Mouse (Mus musculus) erythroblast, embryonic 14.5 days (primary cell): ENCODE results near the gene Slc46a3. TPM values are rescaled to one million over a fixed set of nuclear protein-coding genes. Genes with fewer than 3 reads are reported as not detected.

Experiments used
- H3K27me3 ChIP-seq: 2 replicates; pipeline ENCODE4 v1.6.1; 2012; ENCODE audit warnings: inconsistent platforms; ENCODE audit not compliant: control insufficient read depth
- H3K36me3 ChIP-seq: 2 replicates; pipeline ENCODE4 v1.6.1; 2012; ENCODE audit warnings: mild to moderate bottlenecking, inconsistent platforms; ENCODE audit not compliant: control insufficient read depth
- H3K4me1 ChIP-seq: 2 replicates; pipeline ENCODE4 v1.6.1; 2012; ENCODE audit warnings: inconsistent platforms; ENCODE audit not compliant: control insufficient read depth
- H3K4me3 ChIP-seq: replicated peaks from 2 replicates; pipeline ENCODE3; 2012; ENCODE audit warnings: moderate library complexity, mild to moderate bottlenecking, inconsistent platforms
- H3K9me3 ChIP-seq: 2 replicates; pipeline ENCODE4 v1.6.1; 2012; ENCODE audit warnings: low read length, inconsistent platforms, mixed read lengths; ENCODE audit not compliant: control insufficient read depth
- GATA1 ChIP-seq: IDR thresholded peaks from 2 replicates; pipeline ENCODE4 v1.6.1; 2012; ENCODE audit warnings: low read length, inconsistent platforms, mixed read lengths
- TAL1 ChIP-seq: IDR thresholded peaks from 3 replicates; pipeline ENCODE4 v1.6.1; 2012; ENCODE audit warnings: low read length, inconsistent platforms, mixed read lengths
- polyA plus RNA-seq: library from polyadenylated mRNA; stranded (reverse); fragments of >175 nt; gene quantifications from 2 replicates; pipeline ENCODE4 v1.2.3, GENCODE M21; 2012

Gene Slc46a3
- polyA plus RNA-seq, 1 experiment = 0.69 TPM

DNA sequence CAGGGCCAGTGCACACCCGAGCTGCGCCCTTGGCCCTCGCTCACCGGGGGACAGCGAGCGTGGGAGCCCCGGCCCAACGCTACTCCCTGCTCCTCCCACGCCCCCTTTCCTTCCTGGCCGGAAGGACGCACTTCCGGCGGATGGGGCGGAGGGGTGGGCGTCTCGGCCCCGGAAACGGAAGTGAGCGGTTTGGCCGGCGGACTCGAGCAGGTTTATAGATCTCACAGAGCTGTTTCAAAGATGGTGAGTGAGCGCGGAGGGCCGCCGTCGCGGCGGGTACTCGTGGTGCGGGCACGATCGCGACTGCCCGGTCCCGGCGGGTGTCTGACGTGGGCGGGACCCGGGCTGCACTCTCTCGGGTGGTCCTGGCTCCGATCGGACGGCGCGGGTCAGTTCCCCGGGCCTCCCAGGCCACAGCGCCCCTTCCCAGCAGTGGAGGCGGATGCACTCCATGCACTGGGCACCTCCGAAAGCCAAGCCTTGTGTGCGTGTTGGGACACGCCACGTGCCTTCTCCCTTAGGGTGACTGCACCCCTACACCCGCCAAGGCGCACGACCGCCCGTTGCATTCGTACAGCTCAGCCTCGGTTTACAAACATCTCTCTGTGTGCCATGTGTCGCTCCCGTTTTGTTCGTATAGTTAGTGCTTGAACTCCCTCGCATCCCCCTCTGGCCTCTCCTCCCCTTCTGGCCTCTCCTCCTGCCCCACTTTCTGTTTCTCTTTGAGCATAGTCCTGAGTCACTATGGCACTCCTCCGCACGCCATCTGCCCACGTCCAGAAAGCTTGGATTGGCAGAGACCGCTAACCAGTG, 34.0 kb downstream of the Slc46a3 start, which contains the start of gene Pomp:
Gene Pomp, plus strand, starts transcription at position 13 of the 813 bp plus-strand sequence.
- peaks cover 36% of the 10 kb centered on the region for H3K36me3 ChIP-seq
- H3K9me3 ChIP-seq = no peaks in the 10 kb centered on the region
- TF ChIP-seq TAL1 = no peak
- no peak for TF ChIP-seq GATA1
- peak within 1 kb of the TSS; percentile 90 for H3K4me3 ChIP-seq
- no peaks in the 10 kb centered on the region for H3K27me3 ChIP-seq
- H3K4me1 ChIP-seq = peaks cover 33% of the 10 kb centered on the region

DNA sequence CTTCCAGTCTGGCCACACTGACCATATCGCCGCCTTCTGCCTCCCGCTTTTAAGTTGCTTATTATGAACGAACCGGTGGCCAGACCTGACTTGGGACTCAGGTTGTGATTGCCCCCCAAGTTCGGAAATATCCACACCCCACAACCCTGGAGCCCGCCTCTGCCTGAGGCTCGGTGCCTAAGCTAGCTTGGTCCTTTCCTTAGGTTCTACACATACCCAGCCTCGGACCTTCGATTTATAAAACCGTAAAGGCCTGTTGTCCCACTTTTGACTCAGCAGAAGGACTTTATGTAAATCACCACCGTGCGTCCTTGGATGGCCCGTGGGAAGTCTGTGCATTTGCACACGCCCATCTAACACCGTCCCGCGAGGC, 34.6 kb downstream of the Slc46a3 start:
- no peaks in the 10 kb centered on the region for H3K9me3 ChIP-seq
- H3K4me1 ChIP-seq = peaks cover 32% of the 10 kb centered on the region
- H3K36me3 ChIP-seq = peaks cover 30% of the 10 kb centered on the region
- no peaks in the 10 kb centered on the region for H3K27me3 ChIP-seq
- TF ChIP-seq GATA1 (no peak), TAL1 (no peak)
- peak overlapping the region; percentile 90 for H3K4me3 ChIP-seq

DNA sequence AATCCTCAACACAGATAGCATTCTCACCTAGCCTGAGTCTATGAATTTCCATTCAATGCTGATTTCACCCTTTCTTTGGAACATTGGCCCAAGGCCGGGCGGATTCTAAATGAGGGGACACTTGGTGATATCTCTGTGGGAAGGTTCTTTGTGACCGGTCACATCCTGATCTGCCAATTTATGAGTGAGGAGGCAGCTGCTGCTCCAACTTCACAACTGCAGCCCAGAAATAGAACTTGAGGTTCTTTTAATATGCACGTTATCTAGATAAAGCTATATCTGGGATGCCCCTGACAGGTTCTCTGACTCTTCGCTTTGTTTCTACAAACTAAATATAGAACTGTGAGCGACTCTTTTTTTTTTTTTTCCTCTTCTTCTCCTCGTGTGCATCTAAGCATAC, 44.4 kb downstream of the Slc46a3 start:
- H3K27me3 ChIP-seq = peaks cover 13% of the 10 kb centered on the region

DNA sequence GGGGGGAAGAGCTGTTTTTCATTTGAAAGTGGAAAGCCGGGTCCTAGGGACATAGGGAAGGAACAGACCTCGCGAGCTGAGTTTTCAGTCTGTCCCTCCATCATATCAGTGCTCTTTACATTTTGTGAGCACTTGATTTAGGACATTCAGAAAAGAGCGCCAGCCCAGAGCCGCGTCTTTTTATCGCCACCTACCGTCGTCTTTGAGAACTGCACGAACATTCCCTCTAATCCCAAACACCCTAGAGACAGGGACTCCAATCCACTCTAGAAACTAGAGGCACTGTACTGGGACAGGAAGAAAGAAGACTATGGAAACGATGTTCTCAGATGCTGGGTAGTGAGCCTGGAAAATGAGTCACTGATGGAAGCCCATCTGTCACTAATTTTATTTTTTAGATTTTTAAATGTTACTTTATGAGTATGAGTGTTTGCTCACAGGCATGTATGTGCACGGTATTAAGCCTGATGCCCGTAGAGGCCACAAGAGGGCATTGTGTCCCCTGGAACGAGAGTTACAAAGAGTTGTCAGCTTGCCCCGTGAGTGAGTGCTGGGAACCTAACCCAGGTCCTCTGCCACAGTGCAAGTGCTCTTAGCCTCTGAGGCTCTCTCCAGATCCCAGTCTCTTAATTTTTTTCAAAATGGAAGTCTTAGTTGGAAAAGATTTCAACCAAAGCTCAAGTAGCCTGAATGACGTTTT, 46.3 kb downstream of the Slc46a3 start:
- TF ChIP-seq GATA1 = no peak
- no peak for TF ChIP-seq TAL1
- Histone ChIP-seq H3K36me3 (no peaks in the 10 kb centered on the region), H3K27me3 (peaks cover 13% of the 10 kb centered on the region), H3K9me3 (peaks cover 4% of the 10 kb centered on the region; the same call in 1 of the 2 replicates), H3K4me1 (no peaks in the 10 kb centered on the region), H3K4me3 (no peak overlapping the region)

More for the DNA sequence above, 44.4 kb downstream of the Slc46a3 start:
- no peak overlapping the region for H3K4me3 ChIP-seq
- H3K36me3 ChIP-seq = no peaks in the 10 kb centered on the region
- no peaks in the 10 kb centered on the region for H3K4me1 ChIP-seq
- no peak for TF ChIP-seq GATA1
- no peak for TF ChIP-seq TAL1
- peaks cover 4% of the 10 kb centered on the region; the same call in 1 of the 2 replicates for H3K9me3 ChIP-seq

DNA sequence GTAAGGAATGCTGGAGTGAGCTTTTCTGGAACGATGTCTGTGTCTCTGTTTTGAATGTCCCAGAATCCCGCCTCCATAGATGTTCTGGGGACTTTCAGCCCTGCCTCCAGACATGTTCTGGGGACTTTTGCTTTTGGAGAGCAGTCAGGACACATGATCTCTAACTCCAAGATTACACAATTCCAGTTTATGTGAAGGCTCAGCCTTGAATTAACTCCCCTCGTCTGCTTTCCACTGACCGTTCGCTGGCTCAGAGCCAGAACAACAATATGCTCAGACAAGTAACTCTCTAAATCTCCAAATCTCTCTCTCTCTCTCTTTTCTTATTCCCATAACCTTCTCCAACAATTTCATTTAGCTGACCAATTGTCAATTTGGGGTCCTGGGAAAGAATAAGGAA, 47.3 kb downstream of the Slc46a3 start:
- H3K4me1 ChIP-seq = no peaks in the 10 kb centered on the region
- TF ChIP-seq TAL1 (no peak), GATA1 (no peak)
- no peak overlapping the region for H3K4me3 ChIP-seq
- no peaks in the 10 kb centered on the region for H3K36me3 ChIP-seq
- peaks cover 13% of the 10 kb centered on the region for H3K27me3 ChIP-seq
- H3K9me3 ChIP-seq = peaks cover 4% of the 10 kb centered on the region; the same call in 1 of the 2 replicates

DNA sequence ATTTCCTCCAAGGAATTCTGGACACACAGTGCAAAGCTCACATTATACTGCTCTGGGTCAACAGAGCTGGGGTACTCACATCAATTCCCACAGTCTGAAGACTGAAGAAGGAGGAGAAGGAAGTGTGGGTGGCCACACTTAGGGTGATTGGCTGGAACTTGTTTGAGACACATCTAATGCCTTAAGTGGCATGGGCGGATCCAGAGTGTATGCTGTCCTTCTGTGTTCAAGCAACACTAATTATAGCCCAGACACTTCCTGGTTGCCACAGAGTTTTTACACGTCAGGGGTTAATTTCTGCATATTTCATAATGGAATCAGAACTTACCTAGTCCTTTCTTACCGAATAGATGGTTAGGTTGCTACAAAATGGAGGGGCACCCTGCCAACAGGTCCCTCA, 49.3 kb downstream of the Slc46a3 start:
- Histone ChIP-seq H3K4me1 (no peaks in the 10 kb centered on the region), H3K4me3 (no peak overlapping the region), H3K27me3 (peaks cover 3% of the 10 kb centered on the region; the same call in 1 of the 2 replicates), H3K36me3 (no peaks in the 10 kb centered on the region), H3K9me3 (peaks cover 4% of the 10 kb centered on the region; the same call in 1 of the 2 replicates)
- TF ChIP-seq TAL1 (no peak), GATA1 (no peak)

DNA sequence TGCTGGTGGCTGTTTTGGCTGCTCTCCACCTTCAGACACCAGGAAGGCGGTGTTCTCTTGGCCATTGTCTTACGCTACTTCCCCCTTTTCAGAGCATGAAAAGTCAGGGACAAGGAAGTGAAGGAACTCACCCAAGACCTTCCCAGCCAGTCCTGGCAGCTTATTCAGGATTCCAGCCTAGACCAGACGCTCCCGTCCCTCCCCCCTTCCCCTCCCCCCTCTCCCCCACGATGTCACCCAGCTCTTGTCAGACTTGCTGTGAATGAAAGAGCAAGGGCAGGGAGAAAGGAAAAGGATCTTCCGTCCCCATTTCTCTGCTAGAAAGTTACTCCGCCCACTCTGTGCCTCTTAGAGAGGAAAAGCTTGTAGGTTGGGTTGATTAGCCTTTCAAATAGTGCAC, 51.3 kb downstream of the Slc46a3 start:
- no peak overlapping the region for H3K4me3 ChIP-seq
- no peaks in the 10 kb centered on the region for H3K9me3 ChIP-seq
- no peaks in the 10 kb centered on the region for H3K36me3 ChIP-seq
- no peak for TF ChIP-seq TAL1
- TF ChIP-seq GATA1 = no peak
- H3K27me3 ChIP-seq = no peaks in the 10 kb centered on the region
- H3K4me1 ChIP-seq = no peaks in the 10 kb centered on the region

DNA sequence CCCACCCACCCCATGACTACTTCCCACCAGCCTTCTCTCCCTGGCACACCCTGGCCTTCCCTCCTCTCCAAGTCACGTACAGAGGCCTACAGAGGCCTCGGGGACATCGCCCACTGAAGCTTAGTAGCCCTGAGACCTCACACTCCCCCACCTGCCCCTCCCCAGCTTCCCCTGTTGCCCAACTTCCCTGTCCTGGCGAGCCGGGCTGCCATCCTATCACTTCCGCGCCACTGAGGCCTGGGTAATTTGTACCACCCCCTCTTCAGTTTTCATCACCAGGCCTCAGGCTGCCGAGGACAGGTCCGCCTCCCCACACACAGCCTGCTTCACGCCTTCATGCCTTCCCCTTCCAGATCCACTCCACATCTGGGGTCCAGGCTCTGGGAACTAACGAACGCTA, 55.2 kb downstream of the Slc46a3 start:
- H3K9me3 ChIP-seq = no peaks in the 10 kb centered on the region
- TF ChIP-seq TAL1 (no peak), GATA1 (no peak)
- H3K36me3 ChIP-seq = no peaks in the 10 kb centered on the region
- H3K27me3 ChIP-seq = peaks cover 12% of the 10 kb centered on the region
- H3K4me3 ChIP-seq = no peak overlapping the region
- H3K4me1 ChIP-seq = no peaks in the 10 kb centered on the region

DNA sequence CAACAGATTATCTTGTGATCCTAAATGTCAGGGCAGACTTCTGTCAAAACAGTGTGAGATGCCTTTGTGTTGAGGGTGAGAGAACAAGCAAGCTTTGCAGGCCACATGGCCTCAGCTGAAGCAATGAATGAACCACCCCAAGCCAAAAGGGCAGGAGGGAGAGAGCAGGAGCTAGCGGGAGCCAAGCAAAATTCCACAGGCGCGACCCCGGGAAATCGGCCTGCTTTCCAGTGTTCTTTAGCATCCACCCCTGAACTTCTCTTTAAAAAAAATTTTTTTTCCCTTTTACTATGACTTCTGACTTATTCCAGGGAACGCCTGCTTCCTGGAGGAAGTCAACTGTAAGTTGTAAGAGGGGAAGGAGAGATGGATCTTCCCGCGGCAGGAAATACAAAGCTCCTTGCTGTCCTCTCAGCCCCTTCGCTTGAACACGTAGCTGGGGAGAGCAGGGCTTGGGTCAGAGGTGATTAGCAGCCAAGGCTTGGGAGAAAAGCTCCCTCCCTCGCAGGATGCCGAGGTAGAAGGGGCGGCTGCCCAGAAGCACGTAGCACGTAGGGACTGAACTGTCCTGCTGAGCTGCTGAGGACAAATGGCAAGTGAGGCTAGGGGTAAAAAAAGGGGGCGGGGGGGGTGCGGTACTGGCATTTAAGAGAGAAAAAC, 59.6 kb downstream of the Slc46a3 start:
- Histone ChIP-seq H3K36me3 (no peaks in the 10 kb centered on the region), H3K4me3 (no peak overlapping the region), H3K9me3 (no peaks in the 10 kb centered on the region), H3K27me3 (peaks cover 12% of the 10 kb centered on the region), H3K4me1 (no peaks in the 10 kb centered on the region)
- TF ChIP-seq TAL1 = no peak
- no peak for TF ChIP-seq GATA1
